Mouse (Mus musculus): ENCODE results near the gene Gata5. TPM values are rescaled to one million over a fixed set of nuclear protein-coding genes. Genes with fewer than 3 reads are reported as not detected.

The Gata5 gene
- total RNA-seq, 2 experiments from 2014 or later: not detected

Other genes starting within 250 kb of the Gata5 start
- gene Hrh3, start 230.2 kb downstream of the Gata5 start, total RNA-seq (2021): not detected
- gene Osbpl2, start 215.4 kb downstream of the Gata5 start, total RNA-seq (2021): 10 to 100 TPM; 15.4 to 16.0 TPM
- gene Adrm1, start 163.2 kb downstream of the Gata5 start, total RNA-seq (2021): 100 to 1,000 TPM in 1 of 2 experiments, 10 to 100 TPM in 1; 88.2 to 102 TPM
- 10 to 100 TPM in 1 of 2 experiments, 1 to 10 TPM in 1; 8.0 to 10.0 TPM for gene Lama5, start 108.8 kb downstream of the Gata5 start, total RNA-seq (2021)
- 100 to 1,000 TPM; 342 to 348 TPM for gene Rps21, start 77.3 kb downstream of the Gata5 start, total RNA-seq (2021)
- gene Cables2, start 61.2 kb downstream of the Gata5 start, total RNA-seq (2021): 10 to 100 TPM in 1 of 2 experiments, 1 to 10 TPM in 1; 8.6 to 10.7 TPM
- gene Rbbp8nl, start 44.8 kb downstream of the Gata5 start, total RNA-seq (2021): not detected
- gene Slco4a1, start 121.5 kb upstream of the Gata5 start, total RNA-seq (2021): not detected
- not detected for gene Ntsr1, start 165.3 kb upstream of the Gata5 start, total RNA-seq (2021)
- 1 to 10 TPM; 4.1 to 4.5 TPM for gene Mrgbp, start 246.6 kb upstream of the Gata5 start, total RNA-seq (2021)